ENCODE assay signal across 8 mouse cellular contexts in genomic region chr5:120604839-120605238, GRCm38 (mm10). TPM values are rescaled to one million over a fixed set of nuclear protein-coding genes. Genes with fewer than 3 reads are reported as not detected.
DNase-seq lines count a peak whose midpoint lies in the region; ATAC-seq and TF ChIP-seq lines count a peak whose summit lies in the region.

No protein-coding gene starts in this region.

- H3K9me3 ChIP-seq in embryonic facial prominence, embryonic 11.5 days (replicated peaks; ENCODE audit: control insufficient read depth, low read length): no peaks in the 10 kb centered on the region
- H3K9me3 ChIP-seq in liver, embryonic 12.5 days (replicated peaks): no peaks in the 10 kb centered on the region
- H3K9me3 ChIP-seq in stomach, embryonic 15.5 days: no peaks in the 10 kb centered on the region

- H3K27ac ChIP-seq in embryonic facial prominence, embryonic 11.5 days (replicated peaks; ENCODE audit: low read depth, low read length): no peak overlapping the region
- no peak overlapping the region for H3K27ac ChIP-seq in kidney, adult 2 months (ENCODE audit: insufficient read depth, low read depth, low read length)
- no peak overlapping the region for H3K27ac ChIP-seq in liver, embryonic 12.5 days
- peak overlapping the region; percentile 11; the same call in 1 of the 2 replicates for H3K27ac ChIP-seq in stomach, embryonic 15.5 days

- H3K27me3 ChIP-seq in embryonic facial prominence, embryonic 11.5 days (ENCODE audit: control insufficient read depth, insufficient read depth, low read length): no peaks in the 10 kb centered on the region
- no peaks in the 10 kb centered on the region for H3K27me3 ChIP-seq in kidney, adult 2 months (replicated peaks; ENCODE audit: control insufficient read depth, insufficient read depth, low read length)
- H3K27me3 ChIP-seq in liver, embryonic 12.5 days (replicated peaks): no peaks in the 10 kb centered on the region
- no peaks in the 10 kb centered on the region for H3K27me3 ChIP-seq in stomach, embryonic 15.5 days (replicated peaks)

- peak; percentile 79 for TF ChIP-seq CTCF in kidney, adult 2 months (conservative IDR thresholded peaks at IDR 0.05; ENCODE audit: insufficient read depth, insufficient read length, low read depth, low read length)

- H3K4me2 ChIP-seq in embryonic facial prominence, embryonic 11.5 days (ENCODE audit: low read depth, low read length): peak overlapping the region; percentile 27
- peak overlapping the region; percentile 71 for H3K4me2 ChIP-seq in liver, embryonic 12.5 days
- peak overlapping the region; percentile 71 for H3K4me2 ChIP-seq in stomach, embryonic 15.5 days

- H3K4me1 ChIP-seq in embryonic facial prominence, embryonic 11.5 days (ENCODE audit: control insufficient read depth, insufficient read depth, low read length): no peaks in the 10 kb centered on the region
- peaks cover 5% of the 10 kb centered on the region for H3K4me1 ChIP-seq in kidney, adult 2 months (ENCODE audit: control insufficient read depth, insufficient read depth, low read length)
- H3K4me1 ChIP-seq in liver, embryonic 12.5 days: peaks cover 42% of the 10 kb centered on the region
- peaks cover 4% of the 10 kb centered on the region; the same call in 1 of the 2 replicates for H3K4me1 ChIP-seq in stomach, embryonic 15.5 days

- 3% methylated on average over 6 of the region's 6 CpGs for WGBS in embryonic facial prominence, embryonic 11.5 days
- WGBS in kidney, adult 2 months: 7% methylated on average over 6 of the region's 6 CpGs
- WGBS in liver, embryonic 12.5 days (ENCODE audit: insufficient replicate concordance): under 1% methylated on average over 6 of the region's 6 CpGs
- WGBS in stomach, embryonic 15.5 days: 1% methylated on average over 6 of the region's 6 CpGs

- H3K4me3 ChIP-seq in embryonic facial prominence, embryonic 11.5 days (ENCODE audit: low read depth, low read length): peak overlapping the region; percentile 20
- H3K4me3 ChIP-seq in kidney, adult 2 months (ENCODE audit: insufficient read depth, low read depth, low read length): no peak overlapping the region
- H3K4me3 ChIP-seq in liver, embryonic 12.5 days: peak overlapping the region; percentile 42; the same call in 1 of the 2 replicates
- H3K4me3 ChIP-seq in stomach, embryonic 15.5 days (replicated peaks): peak overlapping the region; percentile 35

- 0 out of 2 replicates have a peak, but pooled peaks have one; percentile 5 for ATAC-seq in embryonic facial prominence, embryonic 11.5 days (replicated peaks; ENCODE audit: insufficient number of reproducible peaks, low FRiP score, low TSS enrichment, low read depth)
- ATAC-seq in liver, embryonic 12.5 days: peak; percentile 41; the same call in 1 of the 2 replicates
- ATAC-seq in stomach, embryonic 15.5 days (ENCODE audit: insufficient read depth, low FRiP score, low read depth): no peak

- peak; percentile 87 for DNase-seq in 416B (ENCODE audit: low read depth)
- peak; percentile 90 for DNase-seq in adrenal gland, postnatal 14 days
- DNase-seq in embryonic facial prominence, embryonic 11.5 days (ENCODE audit: low spot score): peak; percentile 92
- DNase-seq in heart, adult 8-10 months (ENCODE audit: low spot score): peak; percentile 79
- peak; percentile 90 for DNase-seq in kidney, adult 2 months
- peak; percentile 60 to 84 for DNase-seq in natural killer cell, adult 2 months (ENCODE audit: low spot score in 2 of 2)

- no peaks in the 10 kb centered on the region for H3K36me3 ChIP-seq in embryonic facial prominence, embryonic 11.5 days (replicated peaks; ENCODE audit: control insufficient read depth, insufficient read depth, low read depth, low read length)
- H3K36me3 ChIP-seq in kidney, adult 2 months (ENCODE audit: control insufficient read depth, insufficient read depth, low read length): no peaks in the 10 kb centered on the region
- peaks cover 15% of the 10 kb centered on the region for H3K36me3 ChIP-seq in liver, embryonic 12.5 days
- peaks cover 10% of the 10 kb centered on the region; the same call in 1 of the 2 replicates for H3K36me3 ChIP-seq in stomach, embryonic 15.5 days

- no peak overlapping the region for H3K9ac ChIP-seq in embryonic facial prominence, embryonic 11.5 days (replicated peaks; ENCODE audit: low read length)
- H3K9ac ChIP-seq in liver, embryonic 12.5 days: peak overlapping the region; percentile 49; the same call in 1 of the 2 replicates
- no peak overlapping the region for H3K9ac ChIP-seq in stomach, embryonic 15.5 days

- no peak for TF ChIP-seq POLR2A in kidney, adult 2 months (IDR thresholded peaks at IDR 0.05; ENCODE audit: low read depth, low read length)

RNA-seq across cellular contexts. Expression of gene Rita1, which starts 7.5 kb away (rescaled TPM):
- 15.6 and 16.0 TPM in 2 replicates for total RNA-seq in adrenal gland, postnatal 14 days (2021)
- 8.3 and 8.8 TPM in 2 replicates for polyA plus RNA-seq in embryonic facial prominence, embryonic 11.5 days (2014; fragmentation: Nextera tagmentation; extraction: Ambion mirVana)
- total RNA-seq in heart, adult 8-10 months (2022): 10 to 100 TPM; 14.3 to 17.9 (median 15.3) TPM
- 25.2 and 32.1 TPM in 2 replicates for polyA plus RNA-seq in kidney, adult 2 months (2012; rRNA removed)
- polyA plus RNA-seq in liver, embryonic 12.5 days (2016; fragmentation: Nextera tagmentation; extraction: Ambion mirVana): 7.3 and 8.4 TPM in 2 replicates
- polyA plus RNA-seq in stomach, embryonic 15.5 days (2015; fragmentation: Nextera tagmentation; extraction: Ambion mirVana): 10.4 and 11.4 TPM in 2 replicates

RNA-seq across cellular contexts. Expression of gene Ddx54, which starts 7.7 kb away (rescaled TPM):
- 38.6 and 45.9 TPM in 2 replicates for total RNA-seq in adrenal gland, postnatal 14 days (2021)
- 28.9 and 29.7 TPM in 2 replicates for polyA plus RNA-seq in embryonic facial prominence, embryonic 11.5 days (2014; fragmentation: Nextera tagmentation; extraction: Ambion mirVana)
- total RNA-seq in heart, adult 8-10 months (2022): 10 to 100 TPM; 21.0 to 24.7 (median 23.0) TPM
- polyA plus RNA-seq in kidney, adult 2 months (2012; rRNA removed): 29.3 and 31.6 TPM in 2 replicates
- polyA plus RNA-seq in liver, embryonic 12.5 days (2016; fragmentation: Nextera tagmentation; extraction: Ambion mirVana): 35.0 and 36.3 TPM in 2 replicates
- 41.8 and 44.9 TPM in 2 replicates for polyA plus RNA-seq in stomach, embryonic 15.5 days (2015; fragmentation: Nextera tagmentation; extraction: Ambion mirVana)

RNA-seq across cellular contexts. Expression of gene Iqcd, which starts 16.0 kb away (rescaled TPM):
- total RNA-seq in adrenal gland, postnatal 14 days (2021): 0.30 and 0.48 TPM in 2 replicates
- 0.31 and 0.55 TPM in 2 replicates for polyA plus RNA-seq in embryonic facial prominence, embryonic 11.5 days (2014; fragmentation: Nextera tagmentation; extraction: Ambion mirVana)
- under 1 TPM in 2 of 4 experiments, not detected in 2; 0.14 to 0.22 TPM for total RNA-seq in heart, adult 8-10 months (2022)
- 2.1 and 2.5 TPM in 2 replicates for polyA plus RNA-seq in kidney, adult 2 months (2012; rRNA removed)
- 2.0 and 2.1 TPM in 2 replicates for polyA plus RNA-seq in liver, embryonic 12.5 days (2016; fragmentation: Nextera tagmentation; extraction: Ambion mirVana)
- 0.40 and 0.69 TPM in 2 replicates for polyA plus RNA-seq in stomach, embryonic 15.5 days (2015; fragmentation: Nextera tagmentation; extraction: Ambion mirVana)

RNA-seq across cellular contexts. Expression of gene Tpcn1, which starts 16.4 kb away (rescaled TPM):
- 56.5 and 57.5 TPM in 2 replicates for total RNA-seq in adrenal gland, postnatal 14 days (2021)
- 9.6 and 11.2 TPM in 2 replicates for polyA plus RNA-seq in embryonic facial prominence, embryonic 11.5 days (2014; fragmentation: Nextera tagmentation; extraction: Ambion mirVana)
- total RNA-seq in heart, adult 8-10 months (2022): 10 to 100 TPM; 34.8 to 36.7 (median 36.3) TPM
- 200 and 216 TPM in 2 replicates for polyA plus RNA-seq in kidney, adult 2 months (2012; rRNA removed)
- 24.8 and 25.4 TPM in 2 replicates for polyA plus RNA-seq in liver, embryonic 12.5 days (2016; fragmentation: Nextera tagmentation; extraction: Ambion mirVana)
- polyA plus RNA-seq in stomach, embryonic 15.5 days (2015; fragmentation: Nextera tagmentation; extraction: Ambion mirVana): 25.5 and 25.7 TPM in 2 replicates

RNA-seq across cellular contexts. Expression of gene Cfap73, which starts 29.2 kb away (rescaled TPM):
- 0.63 and 0.98 TPM in 2 replicates for total RNA-seq in adrenal gland, postnatal 14 days (2021)
- not detected in 2 replicates for polyA plus RNA-seq in embryonic facial prominence, embryonic 11.5 days (2014; fragmentation: Nextera tagmentation; extraction: Ambion mirVana)
- not detected for total RNA-seq in heart, adult 8-10 months (2022)
- not detected in 2 replicates for polyA plus RNA-seq in kidney, adult 2 months (2012; rRNA removed)
- not detected in 2 replicates for polyA plus RNA-seq in liver, embryonic 12.5 days (2016; fragmentation: Nextera tagmentation; extraction: Ambion mirVana)
- polyA plus RNA-seq in stomach, embryonic 15.5 days (2015; fragmentation: Nextera tagmentation; extraction: Ambion mirVana): not detected in 2 replicates
